Mouse (Mus musculus) monocyte, adult 5-6 weeks (primary cell): ENCODE results near the gene Ttc28. TPM values are rescaled to one million over a fixed set of nuclear protein-coding genes. Genes with fewer than 3 reads are reported as not detected.
A peak's percentile ranks its signal among the peaks of the same experiment; 100 is the strongest.

Experiments used
- ATAC-seq: fragments of 153-309, 156-312 bp; replicated peaks from 2 replicates; pipeline ENCODE4 v1.8.0; 2017; ENCODE audit warnings: mild to moderate bottlenecking; ENCODE audit not compliant: low TSS enrichment, insufficient number of reproducible peaks, severe bottlenecking, poor library complexity, low FRiP score
- total RNA-seq: library from RNA; stranded (forward); fragments of 200-1000, 200-491, 200-594 nt; gene quantifications from 3 replicates; pipeline ENCODE4 v1.2.3, GENCODE M21; 2017

The Ttc28 gene
- total RNA-seq, 1 experiment from 2014 or later = 2.4 TPM

GRCm38 (mm10) chr5:111264488-111264887 lies 384.9 kb downstream of the Ttc28 start:
- ATAC-seq = no peak

DNA sequence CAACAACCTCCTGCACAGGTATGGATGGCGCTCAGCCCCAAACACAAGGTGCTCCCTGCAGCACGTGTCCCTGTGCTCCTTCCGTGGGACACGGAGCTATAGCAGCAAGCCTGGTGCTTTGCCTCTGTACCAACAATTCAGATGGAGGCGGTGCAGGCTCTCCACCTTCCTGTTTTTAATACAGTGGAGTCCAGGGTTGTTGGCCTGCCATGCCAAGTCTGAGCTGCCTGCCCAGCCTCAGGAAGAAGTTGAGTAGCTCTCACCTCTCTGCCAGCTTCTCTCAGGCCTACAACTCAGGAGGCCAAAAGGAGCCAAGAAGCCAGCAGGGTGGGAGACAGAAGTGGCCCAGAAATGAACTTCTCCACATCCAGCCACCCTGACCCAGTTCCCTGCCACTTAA lies 387.1 kb downstream of the Ttc28 start:
- ATAC-seq = no peak

- no peak for ATAC-seq
Measured at GRCm38 (mm10) chr5:111267100-111267499, 387.5 kb downstream of the Ttc28 start.

DNA sequence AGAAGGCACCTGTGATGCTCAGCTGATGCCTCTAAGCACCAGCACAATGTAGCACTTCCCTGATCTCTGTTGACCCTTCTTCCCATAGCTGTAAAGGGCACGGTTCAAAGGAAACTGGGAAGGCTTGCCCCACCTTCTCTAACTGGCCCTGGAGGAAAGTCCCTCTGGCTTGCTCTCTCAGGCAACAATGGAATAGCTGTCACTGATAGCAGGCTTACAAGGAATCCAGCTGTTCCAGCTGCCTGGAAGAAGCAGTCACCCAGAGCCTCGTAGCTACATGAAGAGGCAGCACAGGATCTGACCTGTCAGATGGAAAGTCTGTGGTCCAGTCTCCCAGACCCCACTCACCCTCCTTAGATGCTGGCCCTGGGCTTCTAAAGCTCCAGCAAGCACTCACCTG lies 389.2 kb downstream of the Ttc28 start:
- ATAC-seq = no peak

GRCm38 (mm10) chr5:111269613-111270205 lies 390.1 kb downstream of the Ttc28 start:
- ATAC-seq = 0 out of 2 replicates have a peak, but pooled peaks have one; percentile 44

- no peak for ATAC-seq
Measured at GRCm38 (mm10) chr5:111270246-111271002, 390.8 kb downstream of the Ttc28 start.

GRCm38 (mm10) chr5:111273589-111273988 lies 394.0 kb downstream of the Ttc28 start:
- no peak for ATAC-seq

DNA sequence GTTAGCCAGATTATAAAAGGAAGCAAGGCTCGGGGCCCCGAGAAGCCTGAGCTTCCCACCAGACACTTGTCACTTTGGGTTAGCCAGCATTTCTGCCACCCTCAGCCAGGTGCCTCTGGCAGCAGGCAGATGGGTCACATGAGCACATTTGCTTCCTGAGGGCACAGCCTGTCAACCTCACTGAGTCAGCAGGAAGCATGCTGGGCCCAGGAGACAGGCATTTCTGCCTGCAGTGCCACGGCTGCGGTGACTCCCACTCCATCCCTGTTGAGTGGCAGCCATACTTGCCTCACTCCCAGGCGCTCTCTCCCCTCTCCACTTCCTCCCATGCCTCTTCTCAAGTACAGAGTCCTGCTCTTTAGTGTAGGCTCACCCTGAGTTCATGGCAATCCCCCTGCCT lies 395.3 kb downstream of the Ttc28 start:
- no peak for ATAC-seq

- ATAC-seq = no peak
Measured at GRCm38 (mm10) chr5:111284420-111285175, 405.0 kb downstream of the Ttc28 start.

DNA sequence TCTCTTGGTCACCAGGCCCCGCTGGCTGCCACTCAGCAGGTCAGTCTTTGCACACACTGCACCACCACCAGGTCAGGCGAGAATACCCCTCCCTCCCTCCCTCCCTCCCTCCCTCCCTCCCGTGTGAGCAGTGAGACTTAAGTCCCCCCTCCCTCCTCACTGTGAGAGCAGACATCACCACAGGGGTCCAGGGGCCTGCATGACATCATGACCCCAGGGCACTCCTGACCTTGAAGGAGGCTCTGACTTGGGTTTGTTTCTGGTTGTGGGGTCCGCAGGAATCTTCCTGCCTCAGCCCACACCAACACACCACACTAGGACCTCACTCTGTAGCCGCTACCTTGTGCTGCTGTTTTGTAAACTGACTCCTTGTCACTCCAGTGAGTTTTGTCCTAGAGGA lies 408.0 kb downstream of the Ttc28 start:
- ATAC-seq = no peak

DNA sequence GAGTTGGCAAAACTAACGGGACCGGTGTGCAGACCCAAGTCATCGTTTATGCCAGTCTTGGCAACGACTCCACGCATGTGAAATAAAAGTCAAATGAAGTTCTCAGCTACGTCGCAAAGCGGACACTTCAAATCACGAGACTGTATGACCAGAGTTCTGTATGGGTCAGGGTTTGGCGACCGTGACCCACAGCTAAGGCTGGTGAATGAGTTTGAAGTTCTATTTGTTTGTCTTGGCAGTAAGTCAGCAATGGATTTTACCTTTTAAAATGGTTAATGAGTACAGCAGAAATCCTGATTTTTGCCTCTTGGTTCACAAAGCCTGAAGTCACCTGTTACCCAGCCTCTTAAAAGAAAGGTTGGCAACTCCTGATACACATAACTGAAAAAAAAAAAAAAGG lies 408.9 kb downstream of the Ttc28 start:
- no peak for ATAC-seq

- no peak for ATAC-seq
Measured at GRCm38 (mm10) chr5:111290071-111290470, 410.5 kb downstream of the Ttc28 start.

DNA sequence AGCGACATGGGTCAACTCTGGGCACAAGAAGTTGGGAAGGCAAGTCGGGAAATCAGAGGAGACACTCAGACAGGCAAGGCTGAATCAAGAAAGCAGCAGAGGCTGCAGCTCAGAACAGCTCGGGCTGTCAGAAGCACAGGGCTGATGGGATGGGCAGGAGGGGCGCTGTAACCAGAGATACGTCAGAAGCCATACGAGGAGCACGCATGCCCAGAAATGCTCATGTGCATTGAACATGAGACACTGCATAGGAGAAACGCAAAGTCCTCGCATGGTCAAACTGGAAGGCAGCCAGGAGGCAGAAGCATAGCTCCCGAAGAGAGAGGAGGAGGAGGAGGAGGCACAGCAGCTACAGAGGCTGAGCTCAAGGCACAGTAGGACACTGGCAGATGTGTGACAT lies 412.0 kb downstream of the Ttc28 start:
- ATAC-seq = no peak

DNA sequence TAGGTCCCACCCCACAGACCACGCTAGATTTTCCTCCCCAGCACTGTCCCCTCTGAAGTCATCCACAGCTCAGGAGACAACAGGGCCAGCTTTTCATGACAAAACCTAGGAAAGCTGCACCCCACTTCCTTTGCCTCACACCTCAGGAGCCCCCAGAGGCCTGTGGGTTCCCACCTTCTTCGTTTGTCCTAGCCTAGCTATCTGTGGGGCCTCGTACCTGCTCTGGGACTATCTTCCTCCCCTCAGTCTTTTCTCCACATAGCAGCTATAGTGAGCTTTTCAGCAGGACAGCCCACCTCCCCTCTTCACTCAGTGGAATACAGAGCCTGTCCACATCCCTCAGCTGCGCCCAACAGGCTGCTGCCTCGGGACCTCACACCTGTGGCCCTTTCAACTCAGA lies 418.2 kb downstream of the Ttc28 start:
- ATAC-seq = no peak

DNA sequence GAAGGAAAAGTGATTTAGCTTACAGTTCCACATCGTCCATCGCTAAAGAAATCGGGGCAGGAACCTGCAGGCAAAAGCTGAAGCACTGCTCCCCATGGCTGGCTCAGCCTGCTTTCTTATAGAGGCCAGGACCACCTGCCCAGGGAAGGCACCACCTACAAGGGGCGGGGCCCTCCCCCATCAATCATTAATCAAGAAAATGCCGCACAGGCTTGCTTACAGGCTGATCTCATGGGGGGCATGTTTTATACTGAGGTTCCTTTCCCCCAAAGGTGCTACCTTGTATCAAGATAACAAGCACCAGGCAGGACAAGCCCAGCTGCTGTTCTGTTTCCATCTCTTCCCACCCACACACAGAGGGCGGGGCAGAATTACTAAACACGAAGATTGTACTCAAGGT lies 419.1 kb downstream of the Ttc28 start:
- ATAC-seq = no peak

DNA sequence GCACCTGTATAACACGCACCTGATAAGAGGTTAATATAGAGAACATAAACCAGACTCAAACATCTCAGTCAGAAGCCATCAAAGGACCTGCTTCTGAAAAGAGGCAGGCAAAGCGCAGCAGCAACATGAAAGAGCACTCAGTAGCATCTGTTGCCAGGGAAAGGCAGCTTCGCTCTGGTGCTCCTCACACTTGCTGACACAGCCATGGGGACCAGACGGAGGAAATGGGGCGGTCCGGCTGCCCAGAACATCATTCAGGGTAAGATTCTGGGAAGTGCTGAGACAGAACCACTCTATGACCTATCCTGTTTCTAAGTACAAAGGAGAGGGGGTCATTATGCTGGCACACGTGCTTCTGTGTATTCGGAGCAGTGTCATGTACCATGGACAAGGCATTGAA lies 421.2 kb downstream of the Ttc28 start:
- no peak for ATAC-seq

DNA sequence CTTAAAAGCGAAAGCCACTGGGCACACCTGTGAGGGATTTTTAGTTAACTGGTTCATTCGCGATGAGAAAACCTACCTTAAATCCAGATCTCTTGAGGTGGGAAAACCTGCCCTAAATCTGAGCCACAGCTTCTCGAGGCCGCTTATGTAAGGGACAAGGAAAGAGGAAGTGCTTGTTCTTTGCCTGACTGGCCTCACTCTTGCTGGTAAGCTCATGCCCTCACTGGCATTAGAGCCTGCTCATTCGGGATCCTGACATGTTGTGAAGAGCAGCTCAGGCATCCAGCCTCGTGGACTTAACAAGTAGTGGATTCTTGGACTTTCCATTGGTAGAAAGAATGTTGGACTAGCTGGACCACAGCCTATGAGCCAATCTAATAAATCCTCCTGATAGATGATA lies 422.1 kb downstream of the Ttc28 start:
- no peak for ATAC-seq

- no peak for ATAC-seq
Measured at GRCm38 (mm10) chr5:111304730-111305129, 425.1 kb downstream of the Ttc28 start.

GRCm38 (mm10) chr5:111310185-111310584 lies 430.6 kb downstream of the Ttc28 start:
- ATAC-seq = no peak

DNA sequence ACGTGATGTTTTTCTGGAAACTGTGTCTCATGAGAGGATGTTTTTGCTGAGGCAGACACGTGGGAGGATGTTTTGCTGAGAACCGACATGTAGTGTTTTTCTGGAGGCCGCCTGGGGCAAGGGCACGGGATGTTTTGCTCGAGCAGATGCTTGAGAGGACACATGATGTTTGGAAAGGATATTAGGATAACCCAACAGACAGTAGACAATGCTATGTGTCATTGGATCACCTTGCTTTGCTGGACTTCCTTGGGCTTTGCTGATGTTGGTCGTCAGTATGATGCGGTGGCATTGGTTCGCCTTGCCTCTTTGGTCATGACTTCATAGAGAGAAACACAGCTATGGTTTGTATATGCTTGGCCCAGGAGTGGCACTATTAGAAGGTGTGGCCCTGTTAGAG lies 434.2 kb downstream of the Ttc28 start:
- ATAC-seq = no peak
